Mouse (Mus musculus) liver, embryonic 16.5 days (tissue): ENCODE data around the gene Prkg1. TPM values are rescaled to one million over a fixed set of nuclear protein-coding genes. Genes with fewer than 3 reads are reported as not detected.

Experiments
- ATAC-seq: fragments of 200-750 bp; cut with Nextera tagmentation; 2 replicates; pipeline ENCODE4 v1.8.0; 2017; ENCODE audit warnings: low read depth, mild to moderate bottlenecking, moderate number of reproducible peaks, moderate library complexity
- H3K27ac ChIP-seq: fragments of 300-500 bp; sonication (generic); 2 replicates; pipeline ENCODE4 v1.5.1; 2014; ENCODE audit warnings: mild to moderate bottlenecking, low read length
- H3K27me3 ChIP-seq: fragments of 300-500 bp; sonication (generic); 2 replicates; pipeline ENCODE4 v1.6.1; 2014; ENCODE audit warnings: low read depth, low read length, mixed read lengths; ENCODE audit not compliant: control insufficient read depth, insufficient read depth
- H3K36me3 ChIP-seq: fragments of 300-500 bp; sonication (generic); 2 replicates; pipeline ENCODE4 v1.6.1; 2014; ENCODE audit warnings: mild to moderate bottlenecking; ENCODE audit not compliant: control insufficient read depth, insufficient read depth
- H3K4me1 ChIP-seq: fragments of 300-500 bp; sonication (generic); 2 replicates; pipeline ENCODE4 v1.6.1; 2014; ENCODE audit warnings: low read depth, low read length, mixed read lengths; ENCODE audit not compliant: control insufficient read depth
- H3K4me2 ChIP-seq: fragments of 300-500 bp; sonication (generic); 2 replicates; pipeline ENCODE4 v1.6.1; 2014; ENCODE audit warnings: low read depth, low read length, mixed read lengths
- H3K4me3 ChIP-seq: fragments of 300-500 bp; sonication (generic); 2 replicates; pipeline ENCODE4 v1.5.1; 2014; ENCODE audit warnings: low read depth, mild to moderate bottlenecking, low read length
- H3K9ac ChIP-seq: fragments of 300-500 bp; sonication (generic); 2 replicates; pipeline ENCODE4 v1.6.1; 2014; ENCODE audit warnings: low read depth, low read length
- H3K9me3 ChIP-seq: fragments of 300-500 bp; sonication (generic); replicated peaks from 2 replicates; pipeline ENCODE4 v1.6.1; 2016; ENCODE audit warnings: low read length; ENCODE audit not compliant: control insufficient read depth
- WGBS: fragments of 180-500 bp; shearing (Covaris S2); extraction: QIAGEN DNeasy Blood & Tissue Kit; methylation state at CpG from one replicate; pipeline ENCODE4 v1.1.7; 2014; ENCODE audit not compliant: insufficient replicate concordance; 5-methylcytosine and 5-hydroxymethylcytosine counted together
- polyA plus RNA-seq: library from polyadenylated mRNA; unstranded; fragments of >200 nt; fragmentation: Nextera tagmentation; extraction: Ambion mirVana; gene quantifications from 2 replicates; pipeline ENCODE4 v1.2.1, GENCODE M21; 2015

Gene Prkg1
- polyA plus RNA-seq, 1 experiment from 2014 or later: 1.3 TPM

DNA sequence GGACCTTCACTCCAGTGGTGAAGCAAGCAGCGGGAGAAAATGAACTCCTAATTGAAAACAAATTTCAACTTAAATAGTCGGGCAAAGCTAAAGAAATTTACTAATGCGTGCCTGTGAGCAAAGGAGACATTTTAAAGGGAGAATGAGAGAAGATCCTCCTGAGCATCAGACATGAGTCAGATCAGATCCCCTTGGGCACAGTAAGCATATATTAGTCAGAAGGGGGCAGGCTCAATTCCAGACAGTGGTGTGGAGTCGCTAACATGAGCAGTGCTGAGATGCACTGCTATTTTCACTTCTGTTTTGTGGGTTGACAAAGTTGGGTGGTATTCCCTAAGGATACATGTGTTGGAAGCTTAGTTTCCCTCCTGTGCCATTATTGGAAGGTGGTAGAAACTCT, 913.8 kb downstream of the Prkg1 start:
- H3K27me3 ChIP-seq: no peaks in the 10 kb centered on the region
- no peaks in the 10 kb centered on the region for H3K9me3 ChIP-seq
- no peak overlapping the region for H3K4me2 ChIP-seq
- H3K4me1 ChIP-seq: no peaks in the 10 kb centered on the region
- no peak overlapping the region for H3K27ac ChIP-seq
- no peak for ATAC-seq
- no peak overlapping the region for H3K4me3 ChIP-seq
- no peak overlapping the region for H3K9ac ChIP-seq
- WGBS: 57% methylated on average over 4 of the region's 4 CpGs
- no peaks in the 10 kb centered on the region for H3K36me3 ChIP-seq

- Histone ChIP-seq H3K4me2 (no peak overlapping the region), H3K4me3 (no peak overlapping the region), H3K27me3 (no peaks in the 10 kb centered on the region), H3K9me3 (no peaks in the 10 kb centered on the region), H3K36me3 (no peaks in the 10 kb centered on the region), H3K9ac (no peak overlapping the region), H3K4me1 (no peaks in the 10 kb centered on the region), H3K27ac (no peak overlapping the region)
- WGBS: 38% methylated on average over 4 of the region's 4 CpGs
- ATAC-seq: no peak
Measured at GRCm38 (mm10) chr19:30844916-30845315, 919.9 kb downstream of the Prkg1 start.

DNA sequence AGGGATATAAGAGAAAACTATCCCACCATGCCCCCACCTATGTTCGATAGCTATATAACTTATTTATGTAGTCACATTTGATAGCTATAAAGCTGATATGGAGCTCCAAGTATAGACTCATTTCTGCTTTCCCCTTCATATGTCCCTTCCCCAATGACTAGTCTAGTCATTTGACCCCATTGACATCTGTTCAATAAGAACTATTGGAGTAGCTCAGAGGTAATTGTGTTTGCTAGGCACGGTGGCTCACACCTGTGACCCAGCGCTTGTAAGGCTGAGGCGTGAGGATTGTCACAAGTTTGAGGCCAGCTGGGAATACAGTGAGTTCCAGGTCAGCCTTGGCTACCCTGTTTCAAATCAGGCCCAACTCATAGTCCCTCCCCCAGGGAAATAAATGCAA, 921.2 kb downstream of the Prkg1 start:
- no peak overlapping the region for H3K4me2 ChIP-seq
- no peak overlapping the region for H3K9ac ChIP-seq
- H3K4me3 ChIP-seq: no peak overlapping the region
- H3K36me3 ChIP-seq: no peaks in the 10 kb centered on the region
- H3K27me3 ChIP-seq: no peaks in the 10 kb centered on the region
- H3K4me1 ChIP-seq: no peaks in the 10 kb centered on the region
- ATAC-seq: no peak
- H3K27ac ChIP-seq: no peak overlapping the region
- no peaks in the 10 kb centered on the region for H3K9me3 ChIP-seq
- WGBS: 55% methylated on average over 4 of the region's 4 CpGs

GRCm38 (mm10) chr19:30843052-30843564, 921.7 kb downstream of the Prkg1 start:
- no peaks in the 10 kb centered on the region for H3K9me3 ChIP-seq
- no peaks in the 10 kb centered on the region for H3K27me3 ChIP-seq
- H3K36me3 ChIP-seq: no peaks in the 10 kb centered on the region
- H3K4me3 ChIP-seq: no peak overlapping the region
- H3K4me1 ChIP-seq: no peaks in the 10 kb centered on the region
- no peak overlapping the region for H3K4me2 ChIP-seq
- ATAC-seq: no peak
- no peak overlapping the region for H3K9ac ChIP-seq
- no peak overlapping the region for H3K27ac ChIP-seq
- WGBS: 8% methylated on average over 4 of the region's 4 CpGs

DNA sequence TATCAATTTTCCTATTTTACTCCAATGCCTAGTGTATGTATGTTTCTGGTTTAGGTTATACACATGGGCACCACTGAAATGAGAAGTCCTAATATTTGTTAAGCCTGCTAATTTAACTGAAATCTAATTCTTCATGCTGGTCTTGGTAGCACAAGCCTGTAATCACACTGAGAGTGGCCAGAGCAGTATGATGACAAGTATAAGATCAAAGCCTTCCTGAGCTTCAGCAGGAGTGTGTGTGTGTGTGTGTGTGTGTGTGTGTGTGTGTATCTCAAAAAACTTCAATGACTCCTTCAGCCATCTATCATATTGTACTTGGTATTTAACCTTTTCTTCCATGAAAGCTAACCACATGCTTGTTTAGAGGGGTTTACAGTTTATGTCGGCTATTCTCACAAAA, 922.2 kb downstream of the Prkg1 start:
- H3K27ac ChIP-seq: no peak overlapping the region
- H3K4me1 ChIP-seq: no peaks in the 10 kb centered on the region
- WGBS: 35% methylated on average over 1 of the region's 1 CpGs
- no peaks in the 10 kb centered on the region for H3K9me3 ChIP-seq
- no peak overlapping the region for H3K9ac ChIP-seq
- ATAC-seq: no peak
- H3K4me3 ChIP-seq: no peak overlapping the region
- H3K36me3 ChIP-seq: no peaks in the 10 kb centered on the region
- no peak overlapping the region for H3K4me2 ChIP-seq
- no peaks in the 10 kb centered on the region for H3K27me3 ChIP-seq

GRCm38 (mm10) chr19:30833045-30833651, 931.7 kb downstream of the Prkg1 start:
- no peak overlapping the region for H3K27ac ChIP-seq

DNA sequence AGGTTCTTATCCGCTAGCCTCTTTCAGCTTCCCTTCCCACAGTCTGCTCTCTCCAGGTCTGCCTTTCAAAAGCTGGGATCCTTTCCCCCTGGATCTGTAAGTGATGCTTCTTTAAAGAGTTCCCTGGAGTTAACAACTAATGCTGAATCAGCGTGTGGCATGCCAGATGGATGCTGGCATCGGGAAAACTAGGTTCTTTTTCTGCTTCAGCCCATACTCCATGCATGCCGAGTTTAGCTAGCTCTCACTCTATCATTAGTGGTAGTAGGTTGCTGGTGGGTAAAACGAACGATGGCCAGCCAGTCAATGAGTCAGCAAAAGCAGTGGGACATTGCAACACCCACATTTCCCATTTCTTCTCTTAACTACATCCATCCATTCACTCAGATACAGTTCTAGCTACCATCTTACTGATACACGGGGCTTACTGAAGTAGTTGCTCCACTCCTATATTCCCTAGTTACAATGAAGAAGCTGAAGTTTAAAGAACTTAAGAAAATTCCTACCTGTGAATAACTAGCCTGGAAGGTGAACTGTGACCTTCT, 935.5 kb downstream of the Prkg1 start:
- H3K4me1 ChIP-seq: no peaks in the 10 kb centered on the region
- no peaks in the 10 kb centered on the region for H3K27me3 ChIP-seq
- H3K27ac ChIP-seq: no peak overlapping the region
- 54% methylated on average over 7 of the region's 7 CpGs for WGBS
- H3K36me3 ChIP-seq: no peaks in the 10 kb centered on the region
- no peak overlapping the region for H3K4me2 ChIP-seq
- no peak overlapping the region for H3K4me3 ChIP-seq
- no peak for ATAC-seq
- H3K9ac ChIP-seq: no peak overlapping the region
- no peaks in the 10 kb centered on the region for H3K9me3 ChIP-seq

More at GRCm38 (mm10) chr19:30833045-30833651, 931.7 kb downstream of the Prkg1 start:
- no peaks in the 10 kb centered on the region for H3K36me3 ChIP-seq
- 50% methylated on average over 1 of the region's 1 CpGs for WGBS
- no peaks in the 10 kb centered on the region for H3K27me3 ChIP-seq
- no peak for ATAC-seq
- H3K4me3 ChIP-seq: no peak overlapping the region
- H3K9ac ChIP-seq: no peak overlapping the region
- no peaks in the 10 kb centered on the region for H3K9me3 ChIP-seq
- no peaks in the 10 kb centered on the region for H3K4me1 ChIP-seq
- no peak overlapping the region for H3K4me2 ChIP-seq

GRCm38 (mm10) chr19:30827820-30828219, 937.0 kb downstream of the Prkg1 start:
- 56% methylated on average over 3 of the region's 3 CpGs for WGBS
- Histone ChIP-seq H3K9ac (no peak overlapping the region), H3K27ac (no peak overlapping the region), H3K27me3 (no peaks in the 10 kb centered on the region), H3K4me3 (no peak overlapping the region), H3K4me2 (no peak overlapping the region), H3K9me3 (no peaks in the 10 kb centered on the region), H3K36me3 (no peaks in the 10 kb centered on the region), H3K4me1 (no peaks in the 10 kb centered on the region)
- ATAC-seq: no peak

DNA sequence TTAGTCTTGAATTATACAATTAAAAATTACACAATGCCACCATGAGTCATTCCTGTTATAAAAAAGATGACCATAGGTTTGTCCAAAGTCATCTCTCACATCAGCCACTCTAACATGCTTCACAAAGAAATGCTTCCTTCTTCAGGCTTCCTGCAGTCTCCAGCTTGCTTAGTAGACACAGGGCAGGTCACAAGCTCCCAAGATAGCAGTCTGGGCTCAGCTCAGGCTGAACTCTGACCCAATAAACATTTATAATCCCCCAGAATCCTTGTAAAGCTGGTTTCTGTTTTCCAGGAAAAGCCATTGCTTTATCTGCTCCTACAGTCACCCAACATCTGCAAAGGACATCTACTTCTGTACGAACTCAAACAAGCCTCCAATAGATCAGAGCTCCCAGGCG, 938.7 kb downstream of the Prkg1 start:
- no peaks in the 10 kb centered on the region for H3K27me3 ChIP-seq
- H3K36me3 ChIP-seq: no peaks in the 10 kb centered on the region
- ATAC-seq: no peak
- WGBS: 34% methylated on average over 2 of the region's 2 CpGs
- no peak overlapping the region for H3K4me2 ChIP-seq
- H3K27ac ChIP-seq: no peak overlapping the region
- no peaks in the 10 kb centered on the region for H3K4me1 ChIP-seq
- no peak overlapping the region for H3K4me3 ChIP-seq
- no peaks in the 10 kb centered on the region for H3K9me3 ChIP-seq
- H3K9ac ChIP-seq: no peak overlapping the region
